Mouse (Mus musculus): ENCODE results near the gene Rps6ka1. TPM values are rescaled to one million over a fixed set of nuclear protein-coding genes. Genes with fewer than 3 reads are reported as not detected.
A peak's percentile ranks its signal among the peaks of the same experiment; 100 is the strongest.

Rps6ka1 gene
- polyA plus RNA-seq, 1 experiment from 2014 or later, result 20.9 TPM

DNA sequence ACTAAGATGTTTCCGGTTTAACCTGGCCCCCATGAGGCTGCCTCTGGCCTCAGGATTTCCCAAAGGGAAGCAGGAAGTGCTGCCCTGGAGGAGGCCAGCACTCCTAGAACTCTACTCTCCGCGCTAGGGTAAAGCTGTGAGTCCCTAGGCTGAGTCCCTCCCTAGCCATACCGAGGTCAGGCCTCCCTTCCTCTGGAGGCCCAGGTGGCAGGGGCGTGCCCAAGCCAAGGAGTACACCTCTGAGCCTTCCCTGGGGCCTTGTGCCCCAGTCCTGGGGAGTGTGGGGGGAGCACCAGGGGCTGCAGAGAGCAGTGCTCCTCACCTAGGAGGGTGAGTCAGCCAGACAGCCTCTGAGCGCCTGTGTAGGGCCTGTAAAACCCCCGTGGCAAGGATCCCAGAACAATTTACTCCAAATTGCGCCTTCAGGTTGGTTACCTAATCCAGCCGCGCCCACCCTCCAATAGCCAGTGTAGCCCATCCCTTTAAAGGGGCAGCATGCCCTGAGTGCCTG is 1.6 kb downstream of the Rps6ka1 start:
- Histone ChIP-seq H3K4me3 (ENCODE audit: low read depth, low read length) (peak overlapping the region; percentile 21), H3K4me2 (peak overlapping the region; percentile 97), H3K9me3 (replicated peaks; ENCODE audit: control insufficient read depth, low read length) (no peaks in the 10 kb centered on the region), H3K4me1 (ENCODE audit: control insufficient read depth, insufficient read depth, low read length) (peaks cover 15% of the 10 kb centered on the region), H3K27ac (ENCODE audit: low read depth, low read length) (no peak overlapping the region), H3K9ac (ENCODE audit: low read depth, low read length) (no peak overlapping the region), H3K27me3 (ENCODE audit: control insufficient read depth, insufficient read depth, low read length) (no peaks in the 10 kb centered on the region), H3K36me3 (ENCODE audit: control insufficient read depth, insufficient read depth, low read length) (no peaks in the 10 kb centered on the region)
- WGBS (ENCODE audit: insufficient replicate concordance), result 21% methylated on average over 10 of the region's 10 CpGs
- no peak for ATAC-seq (replicated peaks; ENCODE audit: insufficient number of reproducible peaks, low FRiP score, low TSS enrichment)

- WGBS (ENCODE audit: insufficient replicate concordance), result 70% methylated on average over 4 of the region's 4 CpGs
- Histone ChIP-seq H3K4me3 (ENCODE audit: low read depth, low read length) (no peak overlapping the region), H3K27me3 (ENCODE audit: control insufficient read depth, insufficient read depth, low read length) (no peaks in the 10 kb centered on the region), H3K27ac (ENCODE audit: low read depth, low read length) (no peak overlapping the region), H3K4me1 (ENCODE audit: control insufficient read depth, insufficient read depth, low read length) (peaks cover 15% of the 10 kb centered on the region), H3K9ac (ENCODE audit: low read depth, low read length) (no peak overlapping the region), H3K36me3 (ENCODE audit: control insufficient read depth, insufficient read depth, low read length) (no peaks in the 10 kb centered on the region), H3K9me3 (replicated peaks; ENCODE audit: control insufficient read depth, low read length) (no peaks in the 10 kb centered on the region), H3K4me2 (no peak overlapping the region)
- no peak for ATAC-seq (replicated peaks; ENCODE audit: insufficient number of reproducible peaks, low FRiP score, low TSS enrichment)
These were observed 2.3 kb downstream of the Rps6ka1 start for GRCm38 (mm10) chr4:133885331-133885730.

- no peaks in the 10 kb centered on the region for H3K36me3 ChIP-seq (ENCODE audit: control insufficient read depth, insufficient read depth, low read length)
- H3K27ac ChIP-seq (ENCODE audit: low read depth, low read length), result no peak overlapping the region
- H3K4me1 ChIP-seq (ENCODE audit: control insufficient read depth, insufficient read depth, low read length), result peaks cover 15% of the 10 kb centered on the region
- 76% methylated on average over 3 of the region's 3 CpGs for WGBS (ENCODE audit: insufficient replicate concordance)
- no peak overlapping the region for H3K9ac ChIP-seq (ENCODE audit: low read depth, low read length)
- H3K4me3 ChIP-seq (ENCODE audit: low read depth, low read length), result no peak overlapping the region
- H3K9me3 ChIP-seq (replicated peaks; ENCODE audit: control insufficient read depth, low read length), result no peaks in the 10 kb centered on the region
- no peaks in the 10 kb centered on the region for H3K27me3 ChIP-seq (ENCODE audit: control insufficient read depth, insufficient read depth, low read length)
- no peak for ATAC-seq (replicated peaks; ENCODE audit: insufficient number of reproducible peaks, low FRiP score, low TSS enrichment)
- H3K4me2 ChIP-seq, result no peak overlapping the region
These were observed 2.7 kb downstream of the Rps6ka1 start for GRCm38 (mm10) chr4:133884888-133885287.

DNA sequence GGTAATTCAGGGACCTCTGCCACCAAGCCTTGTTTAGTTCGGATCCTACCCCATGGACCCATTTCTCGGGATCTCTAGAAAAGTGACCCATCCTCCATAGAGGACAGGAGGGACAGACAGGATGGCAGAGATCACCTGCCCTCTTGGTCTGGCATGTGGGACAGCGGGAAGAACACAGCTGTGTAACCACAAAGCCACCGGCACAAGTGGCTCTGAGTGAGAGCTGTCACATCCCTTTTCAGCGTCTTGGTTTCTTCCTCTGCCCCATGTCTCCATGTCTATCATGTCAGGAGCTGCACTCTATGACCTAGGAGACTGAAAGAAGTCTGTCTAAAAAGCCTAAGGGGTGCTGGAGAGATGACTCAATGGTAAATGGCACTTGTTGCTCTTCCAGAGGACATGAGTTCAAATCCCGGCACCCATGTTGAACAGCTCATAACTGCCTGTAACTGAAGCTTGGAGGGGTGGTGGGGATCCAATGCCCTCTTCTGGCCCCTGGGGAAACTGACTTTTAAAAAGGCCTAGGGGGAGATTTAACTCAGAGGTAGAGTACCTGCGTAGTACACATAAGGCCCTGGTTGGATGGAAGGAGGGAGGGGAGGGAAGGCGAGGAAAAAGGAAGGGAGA is 3.4 kb downstream of the Rps6ka1 start:
- H3K27ac ChIP-seq (ENCODE audit: low read depth, low read length), result no peak overlapping the region
- H3K27me3 ChIP-seq (ENCODE audit: control insufficient read depth, insufficient read depth, low read length), result no peaks in the 10 kb centered on the region
- no peaks in the 10 kb centered on the region for H3K9me3 ChIP-seq (replicated peaks; ENCODE audit: control insufficient read depth, low read length)
- H3K4me2 ChIP-seq, result no peak overlapping the region
- H3K36me3 ChIP-seq (ENCODE audit: control insufficient read depth, insufficient read depth, low read length), result no peaks in the 10 kb centered on the region
- H3K4me1 ChIP-seq (ENCODE audit: control insufficient read depth, insufficient read depth, low read length), result peaks cover 19% of the 10 kb centered on the region
- 84% methylated on average over 8 of the region's 8 CpGs for WGBS (ENCODE audit: insufficient replicate concordance)
- no peak overlapping the region for H3K4me3 ChIP-seq (ENCODE audit: low read depth, low read length)
- ATAC-seq (replicated peaks; ENCODE audit: insufficient number of reproducible peaks, low FRiP score, low TSS enrichment), result no peak
- H3K9ac ChIP-seq (ENCODE audit: low read depth, low read length), result no peak overlapping the region

GRCm38 (mm10) chr4:133881851-133882250 is 5.7 kb downstream of the Rps6ka1 start:
- Histone ChIP-seq H3K4me3 (ENCODE audit: low read depth, low read length) (no peak overlapping the region), H3K9ac (ENCODE audit: low read depth, low read length) (no peak overlapping the region), H3K36me3 (ENCODE audit: control insufficient read depth, insufficient read depth, low read length) (no peaks in the 10 kb centered on the region), H3K27me3 (ENCODE audit: control insufficient read depth, insufficient read depth, low read length) (no peaks in the 10 kb centered on the region), H3K4me1 (ENCODE audit: control insufficient read depth, insufficient read depth, low read length) (peaks cover 29% of the 10 kb centered on the region), H3K4me2 (no peak overlapping the region), H3K9me3 (replicated peaks; ENCODE audit: control insufficient read depth, low read length) (no peaks in the 10 kb centered on the region), H3K27ac (ENCODE audit: low read depth, low read length) (no peak overlapping the region)
- ATAC-seq (replicated peaks; ENCODE audit: insufficient number of reproducible peaks, low FRiP score, low TSS enrichment), result no peak
- 81% methylated on average over 3 of the region's 3 CpGs for WGBS (ENCODE audit: insufficient replicate concordance)

DNA sequence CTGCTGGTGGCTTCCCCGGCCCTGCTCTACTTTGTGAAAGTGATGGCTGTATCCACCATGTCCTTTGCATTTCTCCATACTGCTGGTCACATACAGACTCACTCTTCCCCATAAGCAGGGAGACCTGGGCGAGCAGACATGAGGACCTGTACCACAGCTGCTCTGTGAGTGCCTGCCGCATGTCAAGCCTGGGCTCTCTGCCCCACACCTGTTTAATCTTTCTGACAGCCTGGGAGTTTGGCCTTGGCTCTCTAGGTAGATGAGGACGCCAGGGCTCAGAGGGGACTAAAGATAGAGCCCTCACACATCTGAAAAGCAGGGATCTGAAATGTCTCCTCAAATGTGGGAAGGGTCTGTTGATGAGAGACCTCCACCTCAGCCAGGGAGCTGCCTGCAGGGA is 6.2 kb downstream of the Rps6ka1 start:
- H3K27me3 ChIP-seq (ENCODE audit: control insufficient read depth, insufficient read depth, low read length), result no peaks in the 10 kb centered on the region
- H3K27ac ChIP-seq (ENCODE audit: low read depth, low read length), result no peak overlapping the region
- ATAC-seq (replicated peaks; ENCODE audit: insufficient number of reproducible peaks, low FRiP score, low TSS enrichment), result no peak
- no peaks in the 10 kb centered on the region for H3K9me3 ChIP-seq (replicated peaks; ENCODE audit: control insufficient read depth, low read length)
- 68% methylated on average over 4 of the region's 4 CpGs for WGBS (ENCODE audit: insufficient replicate concordance)
- H3K36me3 ChIP-seq (ENCODE audit: control insufficient read depth, insufficient read depth, low read length), result no peaks in the 10 kb centered on the region
- H3K9ac ChIP-seq (ENCODE audit: low read depth, low read length), result no peak overlapping the region
- H3K4me2 ChIP-seq, result no peak overlapping the region
- no peak overlapping the region for H3K4me3 ChIP-seq (ENCODE audit: low read depth, low read length)
- H3K4me1 ChIP-seq (ENCODE audit: control insufficient read depth, insufficient read depth, low read length), result peaks cover 30% of the 10 kb centered on the region

DNA sequence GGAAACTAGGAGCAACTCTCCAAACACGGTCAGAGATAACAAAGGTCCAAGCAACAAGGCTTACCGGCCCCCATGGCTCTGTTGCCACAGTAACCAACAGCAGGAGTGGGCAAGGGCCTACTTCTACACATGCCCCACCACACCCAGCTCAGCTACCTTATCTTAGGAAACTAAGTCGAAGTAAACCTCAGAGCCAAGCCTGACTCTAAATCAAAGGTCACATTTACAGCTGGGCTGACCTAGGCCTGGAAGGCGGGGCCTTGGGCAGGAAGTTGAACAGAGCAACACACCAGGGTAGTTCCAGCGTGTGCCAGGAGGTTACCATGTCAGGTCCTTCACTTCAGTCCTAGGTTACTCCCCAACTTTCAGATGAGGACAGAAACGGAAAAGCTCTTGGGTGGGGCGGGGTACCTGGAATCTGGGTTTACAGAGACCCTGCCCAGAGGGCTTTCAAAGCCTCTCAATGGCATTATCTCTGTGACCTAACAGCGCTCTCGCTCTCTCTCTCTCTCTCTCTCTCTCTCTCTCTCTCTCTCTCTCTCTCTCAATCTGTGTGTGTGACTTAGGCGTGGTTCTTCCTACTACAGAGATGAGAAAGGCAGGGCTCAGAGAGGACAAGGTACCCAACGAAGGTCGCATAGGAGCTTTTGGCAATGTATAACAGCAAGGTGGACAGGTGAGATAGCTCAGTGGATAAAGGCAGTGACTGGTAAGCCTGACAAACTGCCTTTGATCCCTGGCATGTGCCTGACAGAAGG is 8.3 kb downstream of the Rps6ka1 start:
- no peaks in the 10 kb centered on the region for H3K9me3 ChIP-seq (replicated peaks; ENCODE audit: control insufficient read depth, low read length)
- H3K36me3 ChIP-seq (ENCODE audit: control insufficient read depth, insufficient read depth, low read length), result no peaks in the 10 kb centered on the region
- H3K4me2 ChIP-seq, result no peak overlapping the region
- WGBS (ENCODE audit: insufficient replicate concordance), result 48% methylated on average over 12 of the region's 12 CpGs
- H3K9ac ChIP-seq (ENCODE audit: low read depth, low read length), result no peak overlapping the region
- no peak for ATAC-seq (replicated peaks; ENCODE audit: insufficient number of reproducible peaks, low FRiP score, low TSS enrichment)
- H3K27me3 ChIP-seq (ENCODE audit: control insufficient read depth, insufficient read depth, low read length), result no peaks in the 10 kb centered on the region
- H3K4me1 ChIP-seq (ENCODE audit: control insufficient read depth, insufficient read depth, low read length), result peaks cover 43% of the 10 kb centered on the region
- H3K4me3 ChIP-seq (ENCODE audit: low read depth, low read length), result no peak overlapping the region
- H3K27ac ChIP-seq (ENCODE audit: low read depth, low read length), result 0 out of 2 replicates have a peak overlapping the region, but pooled peaks have one; percentile 29

DNA sequence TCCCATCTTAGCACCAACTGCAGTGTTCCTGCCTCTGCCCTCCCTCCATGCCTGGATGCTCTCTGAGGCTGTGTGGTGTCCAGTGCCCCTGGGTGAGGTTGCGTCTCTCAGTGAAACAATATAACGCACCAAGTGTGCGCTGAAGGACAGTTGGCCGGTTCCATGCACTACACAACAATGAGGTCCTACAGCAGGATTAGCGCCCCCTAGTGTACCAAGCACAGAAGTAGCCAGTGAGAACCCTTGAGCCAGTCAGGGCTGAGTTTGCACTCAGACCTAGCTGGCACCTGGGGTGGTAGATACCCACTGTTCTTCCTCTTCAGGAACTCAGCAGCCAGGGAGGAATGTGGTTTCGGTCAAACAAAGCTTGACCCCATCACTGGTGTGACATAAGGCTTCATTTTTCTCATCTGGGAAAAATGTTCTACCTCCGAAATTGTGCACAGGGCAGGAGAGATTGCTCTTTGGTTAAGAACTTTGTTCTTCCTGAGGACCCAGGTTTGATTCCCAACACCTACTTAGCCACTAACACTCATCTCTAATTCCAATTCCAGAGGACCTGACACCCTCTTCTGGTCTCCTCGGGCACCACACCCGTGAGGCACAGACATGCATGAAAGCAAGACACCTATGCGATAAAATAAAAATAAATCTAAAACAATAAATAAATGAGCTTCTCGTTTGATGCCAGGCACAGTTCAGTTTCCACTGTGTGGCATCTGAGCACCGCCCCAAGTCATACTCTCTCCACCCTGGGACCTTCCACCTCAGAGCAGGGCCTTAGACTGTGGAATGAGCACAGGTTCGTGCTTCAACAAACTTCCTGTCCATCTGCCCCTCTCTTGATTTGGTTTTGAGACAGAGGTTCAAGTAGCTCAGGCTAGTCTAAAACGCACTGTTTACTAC is 9.5 kb downstream of the Rps6ka1 start:
- no peaks in the 10 kb centered on the region for H3K36me3 ChIP-seq (ENCODE audit: control insufficient read depth, insufficient read depth, low read length)
- H3K9ac ChIP-seq (ENCODE audit: low read depth, low read length), result no peak overlapping the region
- no peak overlapping the region for H3K27ac ChIP-seq (ENCODE audit: low read depth, low read length)
- H3K27me3 ChIP-seq (ENCODE audit: control insufficient read depth, insufficient read depth, low read length), result no peaks in the 10 kb centered on the region
- H3K4me3 ChIP-seq (ENCODE audit: low read depth, low read length), result no peak overlapping the region
- H3K9me3 ChIP-seq (replicated peaks; ENCODE audit: control insufficient read depth, low read length), result no peaks in the 10 kb centered on the region
- H3K4me2 ChIP-seq, result no peak overlapping the region
- no peak for ATAC-seq (replicated peaks; ENCODE audit: insufficient number of reproducible peaks, low FRiP score, low TSS enrichment)
- peaks cover 43% of the 10 kb centered on the region for H3K4me1 ChIP-seq (ENCODE audit: control insufficient read depth, insufficient read depth, low read length)
- 85% methylated on average over 14 of the region's 14 CpGs for WGBS (ENCODE audit: insufficient replicate concordance)
